Mouse (Mus musculus): ENCODE data around the gene Lpp.

DNA sequence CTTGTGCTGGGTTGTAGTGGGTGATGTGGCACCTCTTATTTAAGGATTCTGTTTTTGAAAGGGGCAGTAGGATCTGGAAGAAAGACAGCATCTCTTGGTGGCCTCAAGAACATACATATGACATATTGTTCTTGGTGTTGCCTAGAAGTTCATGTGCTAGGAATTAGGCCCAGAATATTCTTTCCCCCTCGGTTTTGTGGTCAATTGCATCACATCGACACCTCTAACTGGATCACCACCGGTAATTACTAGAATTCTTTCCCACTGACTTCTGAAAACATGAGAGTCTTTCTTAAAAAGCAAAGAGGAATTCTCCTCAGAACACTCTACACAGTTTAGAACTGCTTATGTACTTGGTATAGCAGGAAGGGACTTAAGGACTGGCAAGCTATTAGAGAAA, 34.3 kb downstream of the Lpp start:
- TF ChIP-seq CTCF (IDR thresholded peaks at IDR 0.05; ENCODE audit: insufficient read depth, low read depth, low read length) (no peak), POLR2A (IDR thresholded peaks at IDR 0.05; ENCODE audit: insufficient read depth, low read depth, low read length) (no peak)
